Mouse (Mus musculus) embryonic facial prominence, embryonic 14.5 days (tissue): ENCODE results near the gene Secisbp2. TPM values are rescaled to one million over a fixed set of nuclear protein-coding genes. Genes with fewer than 3 reads are reported as not detected.
"Not testable (repeated sequence)": the region's sequence is repeated elsewhere in the genome, so short reads cannot be mapped to it uniquely, and the experiment has no call there.

Experiments used
- ATAC-seq: fragments of 200-750 bp; cut with Nextera tagmentation; 2 replicates; pipeline ENCODE4 v1.8.0; 2017; ENCODE audit warnings: low read depth, moderate number of reproducible peaks, moderate TSS enrichment
- DNase-seq: peaks from one replicate; pipeline ENCODE4 v3.0.0-alpha.2; 2015; ENCODE audit warnings: low spot score
- H3K27ac ChIP-seq: fragments of 300-500 bp; sonication (generic); replicated peaks from 2 replicates; pipeline ENCODE4 v1.5.1; 2014; ENCODE audit warnings: low read depth, mild to moderate bottlenecking, low read length, moderate library complexity
- H3K27me3 ChIP-seq: fragments of 300-500 bp; sonication (generic); replicated peaks from 2 replicates; pipeline ENCODE4 v1.6.1; 2014; ENCODE audit warnings: low read length; ENCODE audit not compliant: control insufficient read depth, insufficient read depth
- H3K36me3 ChIP-seq: fragments of 300-500 bp; sonication (generic); 2 replicates; pipeline ENCODE4 v1.6.1; 2014; ENCODE audit warnings: low read length, mixed read lengths; ENCODE audit not compliant: control insufficient read depth, insufficient read depth
- H3K4me1 ChIP-seq: fragments of 300-500 bp; sonication (generic); 2 replicates; pipeline ENCODE4 v1.6.1; 2014; ENCODE audit warnings: antibody characterized with exemption, low read length; ENCODE audit not compliant: control insufficient read depth, insufficient read depth
- H3K4me2 ChIP-seq: fragments of 300-500 bp; sonication (generic); 2 replicates; pipeline ENCODE4 v1.6.1; 2014; ENCODE audit warnings: low read depth, mild to moderate bottlenecking, low read length, moderate library complexity, mixed read lengths
- H3K4me3 ChIP-seq: fragments of 300-500 bp; sonication (generic); 2 replicates; pipeline ENCODE4 v1.5.1; 2014; ENCODE audit warnings: low read depth, mild to moderate bottlenecking, low read length
- H3K9ac ChIP-seq: fragments of 300-500 bp; sonication (generic); 2 replicates; pipeline ENCODE4 v1.6.1; 2014; ENCODE audit warnings: low read depth, mild to moderate bottlenecking, low read length, moderate library complexity, mixed read lengths
- H3K9me3 ChIP-seq: fragments of 300-500 bp; sonication (generic); 2 replicates; pipeline ENCODE4 v1.6.1; 2016; ENCODE audit warnings: low read length; ENCODE audit not compliant: control insufficient read depth
- WGBS: fragments of 180-500 bp; shearing (Covaris S2); extraction: QIAGEN DNeasy Blood & Tissue Kit; methylation state at CpG from one replicate; pipeline ENCODE4 v1.1.7; 2014; 5-methylcytosine and 5-hydroxymethylcytosine counted together
- polyA plus RNA-seq: library from polyadenylated mRNA; unstranded; fragments of >200 nt; fragmentation: Nextera tagmentation; extraction: Ambion mirVana; gene quantifications from 2 replicates; pipeline ENCODE4 v1.2.1, GENCODE M21; 2014

Secisbp2 gene
- polyA plus RNA-seq, 1 experiment from 2014 or later, result 31.4 TPM

DNA sequence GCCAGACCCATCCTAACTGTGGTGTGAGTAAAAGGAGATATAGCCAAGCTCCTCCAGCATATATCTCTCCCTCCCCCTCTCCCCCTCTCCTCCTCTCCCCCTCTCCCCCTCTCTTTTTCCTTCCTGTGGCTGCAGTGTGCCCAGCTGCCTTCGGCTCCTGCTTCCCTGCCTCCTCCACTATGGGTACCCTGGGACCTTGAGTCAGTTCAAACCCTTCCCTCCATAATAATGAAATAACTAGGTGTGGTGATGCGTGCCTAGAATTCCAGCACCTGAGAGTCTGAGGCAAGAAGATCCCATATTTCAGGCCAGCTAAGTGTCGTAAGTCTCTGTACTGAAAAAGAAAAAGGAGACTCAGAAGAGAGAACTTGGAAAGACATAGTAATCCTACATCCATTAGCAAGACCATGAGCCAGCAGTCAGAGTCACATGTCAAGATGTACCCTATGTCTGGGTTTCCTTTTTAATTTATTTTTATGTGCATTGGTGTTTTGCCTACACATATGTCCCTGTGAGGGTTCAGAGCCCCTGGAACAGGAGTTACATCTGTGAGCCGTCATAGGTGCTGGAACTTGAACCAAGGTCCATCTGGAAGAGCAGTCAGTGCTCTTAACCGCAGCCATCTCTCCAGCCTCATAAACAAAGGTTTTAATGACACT lies 18.8 kb upstream of the Secisbp2 start:
- DNase-seq, result no peak
- H3K27me3 ChIP-seq, result no peaks in the 10 kb centered on the region
- H3K4me2 ChIP-seq, result no peak overlapping the region
- no peaks in the 10 kb centered on the region for H3K36me3 ChIP-seq
- WGBS, result 75% methylated on average over 5 of the region's 5 CpGs
- H3K4me1 ChIP-seq, result no peaks in the 10 kb centered on the region
- no peak overlapping the region for H3K9ac ChIP-seq
- no peaks in the 10 kb centered on the region for H3K9me3 ChIP-seq
- no peak overlapping the region for H3K27ac ChIP-seq
- no peak overlapping the region for H3K4me3 ChIP-seq
- ATAC-seq, result no peak

DNA sequence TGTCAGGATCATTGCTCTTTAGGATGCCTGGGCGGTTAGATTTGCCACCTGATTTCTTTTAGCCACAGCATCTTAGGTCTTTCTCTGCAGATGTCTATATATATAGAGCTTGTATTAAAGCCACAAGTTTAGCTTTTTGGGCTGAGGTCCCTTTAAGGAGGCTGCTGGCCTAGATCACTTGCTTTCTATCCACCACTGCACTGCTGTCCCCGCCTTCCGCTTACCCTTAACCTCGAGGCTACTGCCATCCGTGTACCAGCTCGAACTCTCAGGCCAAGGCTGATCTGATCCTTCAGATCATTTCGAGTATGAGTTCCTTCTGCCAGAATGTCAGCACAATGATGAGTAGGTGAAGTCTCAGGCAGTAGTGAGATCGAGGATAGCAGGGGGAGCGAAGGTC lies 16.1 kb upstream of the Secisbp2 start:
- H3K4me3 ChIP-seq, H3K27ac ChIP-seq, H3K36me3 ChIP-seq, H3K9me3 ChIP-seq, DNase-seq, H3K9ac ChIP-seq, H3K4me2 ChIP-seq, H3K4me1 ChIP-seq, ATAC-seq, H3K27me3 ChIP-seq: not testable (repeated sequence)
- 80% methylated on average over 1 of the region's 9 CpGs for WGBS

DNA sequence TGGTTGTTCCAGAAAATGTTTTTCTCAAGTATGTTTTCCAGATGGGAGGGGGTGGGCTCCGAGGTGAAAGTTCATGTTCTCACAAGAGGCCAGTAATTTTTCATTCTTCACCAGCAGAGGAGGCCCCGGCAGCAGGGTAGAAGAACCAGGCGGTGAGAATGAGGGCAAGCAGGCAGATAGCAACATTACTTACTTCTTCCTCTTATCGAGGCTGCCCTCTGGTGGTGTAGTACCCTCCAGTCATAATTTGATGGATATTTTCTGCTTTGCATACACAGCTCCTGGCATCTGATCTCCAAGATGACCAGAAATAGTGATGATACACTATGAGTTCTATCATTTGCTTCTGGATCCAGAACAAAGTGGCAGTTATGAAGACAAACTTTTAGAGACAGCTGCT lies 12.5 kb upstream of the Secisbp2 start:
- Histone ChIP-seq H3K27ac (no peak overlapping the region), H3K4me1 (no peaks in the 10 kb centered on the region), H3K27me3 (no peaks in the 10 kb centered on the region), H3K9me3 (no peaks in the 10 kb centered on the region), H3K4me2 (no peak overlapping the region), H3K36me3 (no peaks in the 10 kb centered on the region), H3K4me3 (no peak overlapping the region), H3K9ac (no peak overlapping the region)
- ATAC-seq (no peak), DNase-seq (no peak)
- WGBS, result 72% methylated on average over 4 of the region's 4 CpGs

DNA sequence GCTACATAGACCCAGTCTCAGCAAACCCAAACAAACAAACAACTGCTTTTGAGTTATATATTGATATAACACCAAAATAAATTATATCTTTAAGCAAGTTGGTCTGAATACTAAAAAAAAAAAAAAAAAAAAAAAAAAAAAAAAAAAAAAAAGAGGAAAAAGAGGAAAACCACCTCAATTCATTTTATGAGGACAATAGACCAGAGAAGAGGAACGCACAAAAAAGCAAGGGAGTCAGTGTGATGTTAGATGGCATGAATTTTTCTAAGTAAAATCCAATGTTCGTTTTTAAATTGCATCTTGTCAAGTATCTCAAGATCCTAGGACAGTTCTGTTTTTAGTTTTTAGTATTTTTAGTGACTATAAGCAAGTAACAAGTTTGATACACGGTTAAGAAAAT lies 10.1 kb upstream of the Secisbp2 start:
- WGBS, result 88% methylated on average over 3 of the region's 3 CpGs
- Histone ChIP-seq H3K36me3 (no peaks in the 10 kb centered on the region), H3K9me3 (no peaks in the 10 kb centered on the region), H3K4me1 (no peaks in the 10 kb centered on the region), H3K4me3 (no peak overlapping the region), H3K27me3 (no peaks in the 10 kb centered on the region), H3K27ac (no peak overlapping the region), H3K9ac (no peak overlapping the region), H3K4me2 (no peak overlapping the region)
- ATAC-seq (no peak), DNase-seq (no peak)

DNA sequence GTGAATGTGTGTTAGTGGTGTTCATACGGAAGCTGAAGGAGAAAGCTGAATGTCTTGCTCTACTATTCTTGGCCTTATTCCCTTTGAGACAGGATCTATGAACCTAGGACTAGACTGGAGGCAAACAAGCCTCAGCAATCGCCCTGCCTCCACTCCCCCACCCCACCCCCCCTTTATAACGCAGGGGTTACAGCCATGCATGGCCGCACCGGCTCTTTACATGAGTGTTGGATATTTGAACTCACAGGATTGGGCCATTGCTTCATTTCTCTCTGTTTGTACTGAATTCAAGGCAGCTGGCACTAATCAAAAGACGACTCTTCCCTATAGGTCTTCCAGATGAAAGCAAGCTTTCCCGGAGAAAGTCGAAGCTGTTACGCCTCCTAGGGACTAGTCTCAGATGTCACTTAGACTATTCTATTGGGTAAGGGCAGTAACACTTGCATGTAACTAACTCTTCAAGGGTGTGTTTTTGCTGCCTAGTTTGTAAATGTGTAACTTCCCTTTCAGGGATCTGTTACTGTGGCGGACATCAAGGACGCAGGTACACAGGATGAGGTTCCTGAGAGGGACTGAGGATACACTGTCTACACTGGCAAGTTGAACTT lies 9.2 kb upstream of the Secisbp2 start:
- no peak for ATAC-seq
- no peak for DNase-seq
- Histone ChIP-seq H3K9ac (no peak overlapping the region), H3K4me3 (no peak overlapping the region), H3K36me3 (no peaks in the 10 kb centered on the region), H3K27me3 (no peaks in the 10 kb centered on the region), H3K4me2 (no peak overlapping the region), H3K4me1 (peaks cover 8% of the 10 kb centered on the region; the same call in 1 of the 2 replicates), H3K27ac (no peak overlapping the region), H3K9me3 (no peaks in the 10 kb centered on the region)
- 22% methylated on average over 11 of the region's 11 CpGs for WGBS

GRCm38 (mm10) chr13:51643924-51644828 lies 7.3 kb upstream of the Secisbp2 start:
- Histone ChIP-seq H3K4me1 (peaks cover 15% of the 10 kb centered on the region; the same call in 1 of the 2 replicates), H3K9ac (peak overlapping the region; percentile 64), H3K4me3 (peak overlapping the region; percentile 78), H3K27ac (peak overlapping the region; percentile 9; the same call in 1 of the 2 replicates), H3K9me3 (no peaks in the 10 kb centered on the region), H3K27me3 (no peaks in the 10 kb centered on the region), H3K36me3 (no peaks in the 10 kb centered on the region), H3K4me2 (peak overlapping the region; percentile 62)
- DNase-seq, result no peak
- 44% methylated on average over 20 of the region's 20 CpGs for WGBS
- ATAC-seq, result 0 out of 2 replicates have a peak, but pooled peaks have one; percentile 0

GRCm38 (mm10) chr13:51644829-51645789 lies 6.4 kb upstream of the Secisbp2 start, which contains the start of gene Cks2:
Cks2 (plus strand) TSS chr13:51645232.
- under 1% methylated on average over 69 of the region's 83 CpGs for WGBS
- peak within 1 kb of the TSS; percentile 78 for H3K4me3 ChIP-seq
- peak; percentile 98 for ATAC-seq

More at GRCm38 (mm10) chr13:51644829-51645789, 6.4 kb upstream of the Secisbp2 start, which contains the start of gene Cks2:
- H3K9me3 ChIP-seq, result no peaks in the 10 kb centered on the region
- peak within 1 kb of the TSS; percentile 74 for H3K27ac ChIP-seq
- H3K27me3 ChIP-seq, result no peaks in the 10 kb centered on the region
- peak; percentile 100 for DNase-seq
- H3K4me1 ChIP-seq, result peaks cover 15% of the 10 kb centered on the region; the same call in 1 of the 2 replicates
- H3K36me3 ChIP-seq, result peaks cover 3% of the 10 kb centered on the region; the same call in 1 of the 2 replicates
- peak within 1 kb of the TSS; percentile 89 for H3K9ac ChIP-seq
- H3K4me2 ChIP-seq, result peak within 1 kb of the TSS; percentile 62
